Mouse (Mus musculus): ENCODE measurements at regions not wholly inside any gene's neighbourhood (a gene's known extent, or its start where the extent isn't known, plus 50 kb on each side); places are given as distances from the start of the nearest gene placed in this dataset.

- no peak for TF ChIP-seq CTCF (IDR thresholded peaks at IDR 0.05; ENCODE audit: low read depth, low read length)
- TF ChIP-seq POLR2A (IDR thresholded peaks at IDR 0.05; ENCODE audit: extremely low read depth, insufficient read depth, low read length) = no peak
Measured at GRCm38 (mm10) chr10:48433287-48433686, 1355.3 kb downstream of the Grik2 start.
